Mouse (Mus musculus) limb, embryonic 14.5 days (tissue): ENCODE measurements around the gene Abcc4. TPM values are rescaled to one million over a fixed set of nuclear protein-coding genes. Genes with fewer than 3 reads are reported as not detected.
A peak's percentile ranks its signal among the peaks of the same experiment; 100 is the strongest.

Experiments
- ATAC-seq: fragments of 200-750 bp; cut with Nextera tagmentation; 2 replicates; pipeline ENCODE4 v1.8.0; 2017; ENCODE audit warnings: low read depth, moderate number of reproducible peaks, moderate TSS enrichment; ENCODE audit not compliant: low FRiP score
- DNase-seq: peaks from one replicate; pipeline ENCODE4 v3.0.0-alpha.2; 2015; ENCODE audit warnings: low spot score
- H3K27ac ChIP-seq: fragments of 300-500 bp; sonication (generic); replicated peaks from 2 replicates; pipeline ENCODE4 v1.5.1; 2014; ENCODE audit warnings: low read depth, mild to moderate bottlenecking, low read length, moderate library complexity, mixed read lengths
- H3K27me3 ChIP-seq: fragments of 300-500 bp; sonication (generic); 2 replicates; pipeline ENCODE4 v1.6.1; 2014; ENCODE audit warnings: low read length, mixed read lengths; ENCODE audit not compliant: control insufficient read depth, insufficient read depth
- H3K36me3 ChIP-seq: fragments of 300-500 bp; sonication (generic); 2 replicates; pipeline ENCODE4 v1.6.1; 2014; ENCODE audit warnings: mild to moderate bottlenecking, low read length, moderate library complexity, mixed read lengths; ENCODE audit not compliant: control insufficient read depth, insufficient read depth
- H3K4me1 ChIP-seq: fragments of 300-500 bp; sonication (generic); 2 replicates; pipeline ENCODE4 v1.6.1; 2014; ENCODE audit warnings: antibody characterized with exemption, low read length, mixed read lengths; ENCODE audit not compliant: control insufficient read depth, insufficient read depth
- H3K4me2 ChIP-seq: fragments of 300-500 bp; sonication (generic); replicated peaks from 2 replicates; pipeline ENCODE4 v1.6.1; 2014; ENCODE audit warnings: low read depth, mild to moderate bottlenecking, low read length, moderate library complexity; ENCODE audit not compliant: severe bottlenecking
- H3K4me3 ChIP-seq: fragments of 300-500 bp; sonication (generic); replicated peaks from 2 replicates; pipeline ENCODE4 v1.5.1; 2014; ENCODE audit warnings: low read length
- H3K9ac ChIP-seq: fragments of 300-500 bp; sonication (generic); 2 replicates; pipeline ENCODE4 v1.6.1; 2014; ENCODE audit warnings: mild to moderate bottlenecking, low read depth, low read length, moderate library complexity; ENCODE audit not compliant: severe bottlenecking
- H3K9me3 ChIP-seq: fragments of 300-500 bp; sonication (generic); 2 replicates; pipeline ENCODE4 v1.6.1; 2016; ENCODE audit warnings: low read length; ENCODE audit not compliant: control insufficient read depth
- POLR2A ChIP-seq: fragments of 200-500 bp; IDR thresholded peaks from 2 replicates; pipeline ENCODE4 v1.8.0; 2012; ENCODE audit warnings: inconsistent platforms, mild to moderate bottlenecking, moderate library complexity, borderline replicate concordance; ENCODE audit not compliant: insufficient read depth, insufficient read length; ENCODE audit errors: extremely low read depth
- WGBS: fragments of 180-500 bp; shearing (Covaris S2); extraction: QIAGEN DNeasy Blood & Tissue Kit; methylation state at CpG from one replicate; pipeline ENCODE4 v1.1.7; 2014; 5-methylcytosine and 5-hydroxymethylcytosine counted together
- polyA plus RNA-seq, 2 experiments: library from polyadenylated mRNA; depleted of rRNA in 1 of 2; stranded (reverse) in 1 of 2; unstranded in 1 of 2; fragments of >200 nt; fragmentation: Nextera tagmentation in 1 of 2; extraction: Ambion mirVana in 1 of 2; gene quantifications; 2 replicates each; pipeline versions ENCODE4 v1.2.1 to v1.2.3; 2012 to 2014

The Abcc4 gene
- polyA plus RNA-seq (2012; rRNA removed) (1.3 and 2.1 TPM in 2 replicates), polyA plus RNA-seq (2014; fragmentation: Nextera tagmentation; extraction: Ambion mirVana) (2.1 and 2.2 TPM in 2 replicates)

DNA sequence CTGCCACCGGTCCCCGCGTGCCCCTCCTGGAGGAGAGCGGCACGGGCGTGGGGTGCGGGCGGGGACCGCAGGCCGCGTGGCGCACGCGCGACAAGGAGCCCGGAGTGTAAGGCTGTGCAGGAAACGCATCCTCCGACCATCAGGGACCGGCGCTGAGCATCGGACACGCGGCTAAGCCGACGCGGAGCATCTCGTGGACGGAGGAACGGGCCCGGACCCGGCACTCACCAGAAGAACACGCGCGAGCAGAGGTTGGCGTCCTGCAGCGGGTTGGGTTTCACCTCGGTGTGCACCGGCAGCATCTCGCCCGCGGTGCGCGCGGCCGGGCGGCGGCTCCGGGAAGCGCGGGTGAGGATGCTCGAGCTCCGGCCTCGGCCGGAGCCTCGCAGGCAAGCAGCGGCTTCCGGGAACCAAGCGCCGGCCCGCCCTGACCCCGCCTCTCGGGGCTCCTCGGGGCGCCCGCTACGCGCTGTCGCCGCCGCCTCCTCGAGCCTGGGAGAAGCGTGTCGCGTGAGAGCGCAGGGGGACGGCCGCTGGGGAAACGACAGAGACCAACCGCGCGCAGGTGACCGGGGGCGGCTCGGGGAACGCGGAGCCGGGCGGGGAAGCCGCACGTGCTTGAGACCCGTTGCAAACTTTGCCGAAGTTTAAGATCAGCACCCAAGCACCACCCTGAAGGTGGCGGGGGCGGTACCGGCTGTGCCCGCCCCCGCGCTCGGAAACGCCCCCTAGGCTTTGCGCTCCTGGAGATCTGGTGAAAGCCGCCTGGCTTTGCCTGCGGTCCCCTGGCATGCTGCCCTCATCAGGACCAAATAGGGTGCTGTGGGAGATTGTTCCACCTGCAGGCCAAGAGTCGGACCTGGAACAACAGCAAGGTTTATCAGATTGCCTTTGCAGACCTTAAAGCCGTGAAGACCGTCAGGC lies at the start of gene Abcc4:
Gene Abcc4, minus strand, starts transcription at position 412 of the 924 bp plus-strand sequence.
- WGBS = under 1% methylated on average over 82 of the region's 106 CpGs

DNA sequence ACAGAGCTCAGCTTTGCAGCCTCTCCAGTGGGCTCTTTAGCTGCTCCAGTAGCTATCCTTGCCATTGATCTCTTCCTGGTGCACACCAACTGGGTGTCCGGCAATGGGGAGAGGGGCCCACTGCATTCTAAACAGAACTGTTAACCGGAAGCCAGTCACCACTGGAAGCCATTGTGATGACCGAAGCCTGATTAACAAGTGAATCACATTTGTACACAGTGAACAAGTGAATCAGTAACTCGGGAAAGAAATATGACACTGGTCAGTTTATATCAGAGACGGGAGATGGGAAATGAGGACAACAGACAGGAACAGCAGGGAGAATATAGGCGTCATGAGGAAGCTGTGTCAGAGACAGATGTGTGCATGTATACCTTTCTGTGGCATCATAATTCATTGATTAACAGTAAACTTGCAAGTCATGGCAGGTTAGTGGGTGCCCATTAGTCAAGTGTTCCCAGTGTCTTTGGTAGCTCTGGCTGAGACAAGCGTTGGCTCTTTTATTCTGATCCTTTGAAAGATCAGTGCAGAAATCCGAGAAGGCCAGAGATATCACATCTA lies 45.3 kb upstream of the Abcc4 start:
- H3K4me1 ChIP-seq = no peaks in the 10 kb centered on the region
- DNase-seq = no peak
- H3K27ac ChIP-seq = no peak overlapping the region
- WGBS = 85% methylated on average over 8 of the region's 8 CpGs
- no peaks in the 10 kb centered on the region for H3K27me3 ChIP-seq
- no peaks in the 10 kb centered on the region for H3K36me3 ChIP-seq
- no peak overlapping the region for H3K9ac ChIP-seq
- H3K4me3 ChIP-seq = no peak overlapping the region
- H3K4me2 ChIP-seq = no peak overlapping the region
- no peak for ATAC-seq
- no peak for TF ChIP-seq POLR2A
- no peaks in the 10 kb centered on the region for H3K9me3 ChIP-seq

More for the DNA sequence above, at the start of gene Abcc4:
- Histone ChIP-seq H3K9ac (peak within 1 kb of the TSS; percentile 48), H3K9me3 (no peaks in the 10 kb centered on the region), H3K4me1 (peaks cover 13% of the 10 kb centered on the region), H3K27me3 (peaks cover 37% of the 10 kb centered on the region), H3K36me3 (no peaks in the 10 kb centered on the region), H3K4me2 (peak within 1 kb of the TSS; percentile 98), H3K4me3 (peak within 1 kb of the TSS; percentile 62), H3K27ac (no peak within 1 kb of the TSS)
- DNase-seq (no peak), ATAC-seq (peak; percentile 70)
- no peak for TF ChIP-seq POLR2A

DNA sequence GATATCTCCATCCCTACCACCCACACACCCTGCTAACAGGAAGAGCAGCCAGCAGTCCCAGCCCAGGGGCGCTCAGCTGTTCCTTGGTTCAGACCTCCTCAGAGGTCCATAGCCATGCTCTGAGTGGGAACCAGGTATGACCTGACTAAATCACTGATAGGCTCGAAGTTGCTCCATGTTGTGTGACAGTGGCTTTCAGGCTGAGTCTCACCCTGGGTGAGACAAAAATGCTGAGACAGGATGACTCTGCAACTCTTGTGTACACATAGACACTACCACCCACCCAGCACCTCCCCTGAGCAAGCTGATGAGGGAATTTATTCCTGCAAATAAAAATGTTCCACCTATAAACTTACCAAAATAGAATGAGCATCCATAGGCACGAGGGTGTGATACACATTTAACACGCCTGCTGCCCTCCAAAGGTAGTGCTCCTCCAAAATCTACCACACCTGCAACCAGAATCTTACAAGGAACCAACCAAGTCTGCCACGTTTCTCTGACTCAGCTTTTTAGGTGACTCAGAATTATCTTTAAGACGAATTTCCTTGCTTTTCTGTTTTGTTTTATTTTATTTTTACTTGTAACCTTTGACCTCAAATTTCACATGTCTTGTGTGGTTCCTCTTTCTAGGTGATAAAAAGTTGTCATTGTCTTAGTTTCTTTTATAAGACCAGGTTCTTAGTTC lies 44.6 kb upstream of the Abcc4 start:
- no peak for ATAC-seq
- H3K4me2 ChIP-seq = no peak overlapping the region
- H3K9ac ChIP-seq = no peak overlapping the region
- H3K4me3 ChIP-seq = no peak overlapping the region
- H3K27me3 ChIP-seq = no peaks in the 10 kb centered on the region
- 77% methylated on average over 6 of the region's 6 CpGs for WGBS
- H3K4me1 ChIP-seq = no peaks in the 10 kb centered on the region
- H3K27ac ChIP-seq = no peak overlapping the region
- TF ChIP-seq POLR2A = no peak
- H3K36me3 ChIP-seq = no peaks in the 10 kb centered on the region
- no peaks in the 10 kb centered on the region for H3K9me3 ChIP-seq
- DNase-seq = no peak

DNA sequence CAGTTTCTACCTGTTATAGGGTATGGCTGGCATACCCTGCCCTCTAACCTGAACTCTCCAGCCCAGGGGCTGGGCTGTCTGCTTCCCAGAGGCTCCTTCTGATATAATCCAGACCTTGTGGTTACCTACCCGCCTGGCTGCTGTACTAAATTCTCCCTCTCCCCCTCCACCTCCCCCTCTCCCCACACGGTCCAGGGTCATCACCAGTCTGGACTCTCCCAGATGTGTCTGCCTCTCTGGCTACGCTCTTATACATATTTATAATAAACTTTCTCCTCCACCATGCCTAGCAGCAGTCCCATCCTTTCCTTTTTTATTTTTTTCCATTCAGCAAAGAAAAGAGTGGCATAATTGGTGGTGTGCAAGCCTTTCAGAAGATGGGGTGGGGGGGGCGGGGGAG lies 43.7 kb upstream of the Abcc4 start:
- no peak overlapping the region for H3K4me3 ChIP-seq
- no peaks in the 10 kb centered on the region for H3K27me3 ChIP-seq
- no peaks in the 10 kb centered on the region for H3K4me1 ChIP-seq
- TF ChIP-seq POLR2A = no peak
- no peaks in the 10 kb centered on the region for H3K36me3 ChIP-seq
- 48% methylated on average over 4 of the region's 4 CpGs for WGBS
- ATAC-seq = no peak
- no peaks in the 10 kb centered on the region for H3K9me3 ChIP-seq
- H3K4me2 ChIP-seq = no peak overlapping the region
- no peak for DNase-seq
- no peak overlapping the region for H3K27ac ChIP-seq
- H3K9ac ChIP-seq = no peak overlapping the region

DNA sequence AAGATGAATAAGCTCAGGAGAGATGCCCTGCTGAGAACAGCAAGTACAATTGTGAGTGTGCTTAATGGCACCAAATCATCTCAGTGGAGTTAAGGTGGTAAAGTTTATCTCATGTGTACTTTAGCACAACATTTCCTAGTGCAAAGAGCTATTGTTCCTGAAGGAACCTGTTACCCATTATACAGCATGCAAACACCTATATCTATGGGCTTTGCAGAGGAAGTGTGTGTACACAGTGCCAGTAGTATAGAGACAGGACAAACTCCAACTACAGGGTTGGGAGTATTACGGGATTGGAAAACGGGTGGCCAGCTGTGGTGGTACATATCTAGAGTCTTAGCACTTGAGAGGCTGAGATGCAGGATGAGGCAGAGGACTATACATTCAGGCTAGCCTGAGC lies 43.0 kb upstream of the Abcc4 start:
- no peaks in the 10 kb centered on the region for H3K36me3 ChIP-seq
- H3K27me3 ChIP-seq = no peaks in the 10 kb centered on the region
- no peak for TF ChIP-seq POLR2A
- H3K4me3 ChIP-seq = no peak overlapping the region
- 88% methylated on average over 2 of the region's 2 CpGs for WGBS
- no peaks in the 10 kb centered on the region for H3K9me3 ChIP-seq
- no peak for DNase-seq
- no peak for ATAC-seq
- no peak overlapping the region for H3K4me2 ChIP-seq
- H3K4me1 ChIP-seq = no peaks in the 10 kb centered on the region
- H3K27ac ChIP-seq = no peak overlapping the region
- no peak overlapping the region for H3K9ac ChIP-seq
